Mouse (Mus musculus): ENCODE data around the gene Cyp2b10. TPM values are rescaled to one million over a fixed set of nuclear protein-coding genes. Genes with fewer than 3 reads are reported as not detected.
"Not testable (repeated sequence)": the region's sequence is repeated elsewhere in the genome, so short reads cannot be mapped to it uniquely, and the experiment has no call there.

Cyp2b10 gene
- polyA plus RNA-seq, 1 experiment from 2014 or later = 0.07 TPM

GRCm38 (mm10) chr7:25916116-25916515, 18.7 kb downstream of the Cyp2b10 start:
- WGBS (ENCODE audit: insufficient replicate concordance) = 43% methylated on average over 1 of the region's 1 CpGs
- Histone ChIP-seq H3K4me1 (replicated peaks) (no peaks in the 10 kb centered on the region), H3K9me3 (replicated peaks) (no peaks in the 10 kb centered on the region), H3K27me3 (no peaks in the 10 kb centered on the region), H3K27ac (replicated peaks) (no peak overlapping the region), H3K4me2 (no peak overlapping the region), H3K36me3 (replicated peaks) (no peaks in the 10 kb centered on the region), H3K9ac (no peak overlapping the region), H3K4me3 (replicated peaks) (no peak overlapping the region)
- no peak for ATAC-seq (ENCODE audit: insufficient read depth)

- ATAC-seq (ENCODE audit: insufficient read depth); H3K9ac ChIP-seq; H3K9me3 ChIP-seq (replicated peaks); H3K36me3 ChIP-seq (replicated peaks); H3K4me3 ChIP-seq (replicated peaks); H3K27me3 ChIP-seq; H3K4me2 ChIP-seq; H3K4me1 ChIP-seq (replicated peaks); H3K27ac ChIP-seq (replicated peaks): not testable (repeated sequence)
- whole genome bisulfite sequencing (ENCODE audit: insufficient replicate concordance) = 43% methylated on average over 5 of the region's 5 CpGs
Observed at GRCm38 (mm10) chr7:25917271-25917670, 19.9 kb downstream of the Cyp2b10 start.

- Histone ChIP-seq H3K27ac (replicated peaks) (0 out of 2 replicates have a peak overlapping the region, but pooled peaks have one; percentile 25), H3K4me3 (replicated peaks) (no peak overlapping the region), H3K4me1 (replicated peaks) (no peaks in the 10 kb centered on the region), H3K4me2 (no peak overlapping the region), H3K27me3 (no peaks in the 10 kb centered on the region), H3K36me3 (replicated peaks) (no peaks in the 10 kb centered on the region), H3K9me3 (replicated peaks) (no peaks in the 10 kb centered on the region), H3K9ac (no peak overlapping the region)
- no peak for ATAC-seq (ENCODE audit: insufficient read depth)
- 51% methylated on average over 1 of the region's 1 CpGs for WGBS (ENCODE audit: insufficient replicate concordance)
Observed at GRCm38 (mm10) chr7:25919467-25919866, 22.0 kb downstream of the Cyp2b10 start.

GRCm38 (mm10) chr7:25945274-25945673, 47.9 kb downstream of the Cyp2b10 start:
- no peak for ATAC-seq (ENCODE audit: insufficient read depth)
- H3K27ac ChIP-seq (replicated peaks) = no peak overlapping the region

More at GRCm38 (mm10) chr7:25945274-25945673, 47.9 kb downstream of the Cyp2b10 start:
- no peak overlapping the region for H3K4me2 ChIP-seq
- WGBS (ENCODE audit: insufficient replicate concordance) = 24% methylated on average over 1 of the region's 1 CpGs
- H3K27me3 ChIP-seq = no peaks in the 10 kb centered on the region
- H3K9me3 ChIP-seq (replicated peaks) = no peaks in the 10 kb centered on the region
- no peaks in the 10 kb centered on the region for H3K36me3 ChIP-seq (replicated peaks)
- no peaks in the 10 kb centered on the region for H3K4me1 ChIP-seq (replicated peaks)
- no peak overlapping the region for H3K4me3 ChIP-seq (replicated peaks)
- H3K9ac ChIP-seq = no peak overlapping the region

Other genes starting within 250 kb of the Cyp2b10 start
- 30.2 and 39.3 TPM in 2 replicates for gene Bckdha, start 238.6 kb upstream of the Cyp2b10 start, polyA plus RNA-seq (2015; fragmentation: Nextera tagmentation; extraction: Ambion mirVana)
- gene Exosc5, start 238.5 kb upstream of the Cyp2b10 start, polyA plus RNA-seq (2015; fragmentation: Nextera tagmentation; extraction: Ambion mirVana) = 46.1 and 50.8 TPM in 2 replicates
- 0.96 and 1.0 TPM in 2 replicates for gene Tmem91, start 222.5 kb upstream of the Cyp2b10 start, polyA plus RNA-seq (2015; fragmentation: Nextera tagmentation; extraction: Ambion mirVana)
- gene B9d2, start 216.8 kb upstream of the Cyp2b10 start, polyA plus RNA-seq (2015; fragmentation: Nextera tagmentation; extraction: Ambion mirVana) = 19.9 and 23.2 TPM in 2 replicates
- 5.0 and 6.0 TPM in 2 replicates for gene Tgfb1, start 210.6 kb upstream of the Cyp2b10 start, polyA plus RNA-seq (2015; fragmentation: Nextera tagmentation; extraction: Ambion mirVana)
- 9.7 and 10.6 TPM in 2 replicates for gene Ccdc97, start 178.5 kb upstream of the Cyp2b10 start, polyA plus RNA-seq (2015; fragmentation: Nextera tagmentation; extraction: Ambion mirVana)
- gene Hnrnpul1, start 142.9 kb upstream of the Cyp2b10 start, polyA plus RNA-seq (2015; fragmentation: Nextera tagmentation; extraction: Ambion mirVana) = 26.8 and 28.0 TPM in 2 replicates
- gene Axl, start 108.9 kb upstream of the Cyp2b10 start, polyA plus RNA-seq (2015; fragmentation: Nextera tagmentation; extraction: Ambion mirVana) = 18.1 and 22.2 TPM in 2 replicates
- gene Cyp2s1, start 80.7 kb upstream of the Cyp2b10 start, polyA plus RNA-seq (2015; fragmentation: Nextera tagmentation; extraction: Ambion mirVana) = 0.46 TPM in 2 replicates
- 0.20 and 0.24 TPM in 2 replicates for gene Cyp2b13, start 163.9 kb downstream of the Cyp2b10 start, polyA plus RNA-seq (2015; fragmentation: Nextera tagmentation; extraction: Ambion mirVana)